Mouse (Mus musculus): Measurements from ENCODE around the gene Pitpnc1.
A peak's percentile ranks its signal among the peaks of the same experiment; 100 is the strongest.

Pitpnc1 gene

DNA sequence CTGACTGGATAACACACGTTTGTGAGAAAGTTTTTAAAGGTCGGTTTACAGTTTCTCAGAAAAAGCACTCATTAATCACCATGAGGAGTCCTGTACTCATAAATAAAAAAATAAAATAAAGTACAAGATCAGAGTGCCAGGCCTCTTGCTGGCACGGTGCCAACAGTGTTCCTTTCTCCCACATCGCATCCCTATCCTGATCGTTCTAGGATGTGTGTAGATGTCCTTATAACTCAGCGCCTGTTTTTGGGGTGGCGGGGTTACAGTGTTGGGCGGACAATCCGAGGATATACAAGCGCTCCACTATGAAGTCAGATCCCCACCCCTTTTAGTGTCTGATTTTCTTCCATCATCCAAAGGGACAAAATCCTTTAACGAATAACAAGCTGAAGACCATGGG lies 94.7 kb downstream of the Pitpnc1 start:
- DNase-seq (ENCODE audit: low read depth, low spot score), result peak; percentile 15

DNA sequence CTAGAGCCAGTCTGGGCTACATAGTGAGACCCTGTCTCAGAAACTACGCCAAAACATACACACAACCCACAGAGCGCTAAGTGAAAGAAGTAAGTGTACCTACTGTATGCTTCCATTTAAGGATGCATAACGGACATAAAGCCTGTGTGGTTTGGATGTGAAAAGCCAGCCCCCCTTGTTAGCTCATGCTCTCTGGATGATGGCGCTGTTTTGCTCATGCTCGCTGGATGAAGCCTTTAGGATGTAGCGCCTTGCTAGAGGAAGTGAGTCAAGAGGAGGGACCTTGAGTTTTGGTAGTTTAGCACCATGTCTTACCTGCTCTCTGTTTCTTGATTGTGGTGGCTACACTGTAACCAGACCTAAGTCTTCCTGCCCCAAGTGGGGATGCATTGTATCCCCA lies 96.9 kb downstream of the Pitpnc1 start:
- DNase-seq (ENCODE audit: low read depth, low spot score), result no peak

DNA sequence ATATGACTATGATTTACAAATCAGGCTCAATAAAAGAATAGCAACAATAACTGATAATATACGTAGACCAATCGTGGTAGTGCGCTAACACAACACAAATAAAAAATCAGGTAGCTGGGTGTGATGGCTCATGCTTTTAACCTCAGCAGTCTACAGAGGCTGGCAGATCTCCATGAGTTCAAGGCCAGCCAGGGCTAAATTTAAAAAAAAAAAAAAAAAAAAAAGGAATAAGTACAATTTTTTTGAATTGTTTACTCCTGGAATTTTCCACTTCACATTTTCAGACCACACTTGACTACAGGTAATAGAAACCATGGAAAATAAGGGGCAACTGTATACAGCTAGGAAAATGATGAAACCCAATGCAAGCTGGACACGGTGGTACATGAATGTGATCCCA lies 97.3 kb downstream of the Pitpnc1 start:
- no peak for DNase-seq (ENCODE audit: low read depth, low spot score)

DNA sequence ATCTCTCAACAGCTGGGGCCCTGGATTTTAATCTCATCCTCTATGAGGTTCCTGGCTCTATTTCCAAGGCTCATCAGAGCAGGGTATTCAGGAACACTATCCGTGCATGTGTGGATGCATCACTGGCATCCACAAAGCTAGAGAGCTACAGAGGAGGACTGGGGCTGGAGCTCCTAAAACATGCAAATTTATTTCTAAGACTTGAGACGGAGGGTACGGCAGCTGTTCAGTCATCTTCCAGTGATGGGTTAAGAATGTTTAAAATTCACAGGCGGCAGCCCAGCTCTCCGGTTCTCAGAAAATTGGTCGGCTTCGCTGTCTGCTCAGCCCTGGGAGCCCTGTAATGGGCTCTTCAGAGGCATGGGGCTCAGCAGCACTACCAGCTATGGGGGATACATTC lies 97.8 kb downstream of the Pitpnc1 start:
- no peak for DNase-seq (ENCODE audit: low read depth, low spot score)

DNA sequence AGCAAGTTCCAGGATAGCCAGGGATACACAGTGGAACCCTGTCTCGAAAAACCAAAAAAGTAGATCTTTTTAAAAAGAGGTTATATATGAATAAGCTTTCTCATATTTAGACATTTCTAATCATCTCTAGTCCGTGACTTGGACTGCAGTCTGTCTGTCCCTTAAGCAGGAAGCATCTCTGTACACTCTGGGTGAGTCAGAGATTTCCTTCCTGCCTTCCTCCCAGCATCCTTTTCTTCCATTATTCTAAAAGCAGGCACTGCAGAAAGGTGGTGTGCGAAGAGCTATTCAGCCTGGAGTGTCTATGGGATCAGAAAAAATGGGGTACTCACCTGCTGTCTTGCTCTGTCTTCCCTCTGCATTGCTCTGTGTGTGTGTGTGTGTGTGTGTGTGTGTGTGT lies 100.0 kb downstream of the Pitpnc1 start:
- DNase-seq (ENCODE audit: low read depth, low spot score), result no peak

DNA sequence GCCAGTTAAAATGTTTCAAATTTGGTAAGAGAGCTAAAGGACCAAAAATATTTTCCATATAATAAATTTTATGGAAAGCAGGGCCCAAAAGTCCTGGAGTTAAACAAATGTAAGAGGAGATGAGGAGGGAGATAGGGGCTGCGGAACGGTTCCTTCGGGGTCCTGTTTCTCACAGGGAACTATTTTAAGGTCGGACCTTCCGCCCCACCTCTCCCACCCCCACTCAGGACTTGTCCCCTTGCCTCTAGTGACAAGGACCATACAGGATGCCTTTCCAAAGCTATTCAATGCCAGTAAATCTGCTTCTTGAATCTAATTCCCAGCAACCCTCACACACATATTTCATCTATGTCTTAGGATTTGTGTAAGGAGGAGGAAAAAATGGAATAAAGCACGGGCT lies 100.8 kb downstream of the Pitpnc1 start:
- no peak for DNase-seq (ENCODE audit: low read depth, low spot score)

DNA sequence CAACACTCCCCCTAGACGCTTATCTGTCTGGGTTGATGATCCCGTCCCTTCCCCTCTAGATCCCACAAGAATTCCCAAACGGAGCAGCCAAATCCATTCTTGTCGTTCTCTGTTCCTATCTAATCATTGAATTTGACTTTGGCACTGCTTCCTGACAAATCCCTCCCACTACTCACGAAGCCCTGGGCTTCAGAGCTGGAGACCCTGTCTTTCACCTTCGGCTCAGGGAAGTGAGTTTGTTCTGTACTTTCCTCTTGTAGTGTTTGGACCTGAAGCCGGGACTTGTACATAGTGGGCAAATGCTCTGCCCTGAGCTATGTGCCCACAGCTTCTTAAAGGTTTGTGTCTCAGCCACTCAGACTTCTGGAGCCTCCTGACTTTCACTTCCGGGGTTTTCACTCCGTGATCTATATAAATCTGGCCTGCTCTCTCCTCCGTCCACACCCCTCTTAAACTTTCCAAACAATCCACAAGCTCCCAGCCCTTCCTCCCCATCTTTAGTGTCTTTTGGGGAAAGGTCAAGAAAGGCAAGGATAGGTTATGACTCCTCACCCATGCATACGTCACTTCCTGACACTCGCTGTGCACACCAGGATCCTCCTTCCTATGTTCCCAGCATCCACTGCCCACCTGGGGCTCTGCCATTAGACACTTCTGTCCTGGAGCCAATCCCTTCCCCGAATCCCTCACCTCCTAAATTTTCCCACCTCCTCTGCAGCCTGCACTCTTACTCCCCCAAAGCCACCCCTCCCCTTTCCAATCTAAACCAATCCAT lies 104.4 kb downstream of the Pitpnc1 start:
- no peak for DNase-seq (ENCODE audit: low read depth, low spot score)

DNA sequence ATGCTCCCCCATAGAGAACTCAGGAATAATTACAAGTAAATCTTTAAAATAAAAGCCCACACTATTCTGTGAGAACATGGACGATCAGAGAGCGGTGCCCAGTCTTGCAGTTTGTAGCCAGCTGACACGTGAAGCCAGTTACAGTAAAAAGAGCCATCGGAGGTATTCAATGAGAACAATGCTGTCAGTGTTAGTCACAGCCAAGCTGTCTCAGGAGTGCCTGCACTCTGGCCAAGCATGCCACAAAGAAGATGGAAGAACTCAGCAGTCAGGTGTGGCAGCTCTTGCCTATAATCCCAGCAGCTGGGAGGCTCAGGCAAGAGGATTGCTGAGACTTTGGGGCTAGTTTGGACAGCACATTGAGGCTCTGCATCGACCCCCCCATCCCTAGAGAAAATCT lies 111.8 kb downstream of the Pitpnc1 start:
- DNase-seq (ENCODE audit: low read depth, low spot score), result no peak

DNA sequence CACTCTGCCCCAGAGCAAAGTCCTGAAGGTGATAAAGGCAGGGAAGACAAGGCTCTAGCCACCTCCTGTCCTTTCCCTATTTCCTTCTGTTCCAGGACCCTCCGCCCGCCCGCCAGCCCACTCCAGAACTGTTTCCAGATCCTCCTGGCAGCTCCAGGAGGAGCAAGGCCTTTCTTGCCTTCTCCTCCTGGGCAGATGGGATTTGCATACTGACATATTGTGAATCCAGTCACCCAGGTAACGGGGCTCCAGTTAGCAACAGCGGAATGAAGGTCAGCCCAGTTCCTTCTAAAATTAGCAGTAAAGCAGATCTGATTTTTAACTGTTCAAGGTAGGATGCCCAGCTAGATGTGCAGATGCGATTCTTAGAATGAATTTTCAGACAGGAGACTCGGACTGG lies 114.3 kb downstream of the Pitpnc1 start:
- DNase-seq (ENCODE audit: low read depth, low spot score), result no peak

DNA sequence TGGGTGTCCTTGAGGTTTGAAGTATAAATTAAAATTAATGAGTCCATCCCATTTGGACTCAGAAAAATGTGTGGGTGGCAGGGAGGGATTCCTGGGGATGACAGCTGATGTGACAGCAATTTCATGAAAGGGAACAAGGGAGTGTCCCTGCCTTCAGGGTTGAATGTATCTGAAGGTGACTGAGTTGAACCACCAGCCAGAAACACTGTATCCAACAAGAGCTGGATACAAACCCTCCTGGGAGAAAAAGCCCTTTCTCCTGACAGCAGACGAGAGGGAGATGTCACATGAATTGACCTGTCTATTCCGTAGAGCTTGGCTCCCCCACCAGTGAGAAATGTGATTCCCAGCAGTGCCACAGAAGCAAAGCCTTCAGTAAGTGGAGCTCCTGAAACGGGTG lies 115.0 kb downstream of the Pitpnc1 start:
- DNase-seq (ENCODE audit: low read depth, low spot score), result no peak

DNA sequence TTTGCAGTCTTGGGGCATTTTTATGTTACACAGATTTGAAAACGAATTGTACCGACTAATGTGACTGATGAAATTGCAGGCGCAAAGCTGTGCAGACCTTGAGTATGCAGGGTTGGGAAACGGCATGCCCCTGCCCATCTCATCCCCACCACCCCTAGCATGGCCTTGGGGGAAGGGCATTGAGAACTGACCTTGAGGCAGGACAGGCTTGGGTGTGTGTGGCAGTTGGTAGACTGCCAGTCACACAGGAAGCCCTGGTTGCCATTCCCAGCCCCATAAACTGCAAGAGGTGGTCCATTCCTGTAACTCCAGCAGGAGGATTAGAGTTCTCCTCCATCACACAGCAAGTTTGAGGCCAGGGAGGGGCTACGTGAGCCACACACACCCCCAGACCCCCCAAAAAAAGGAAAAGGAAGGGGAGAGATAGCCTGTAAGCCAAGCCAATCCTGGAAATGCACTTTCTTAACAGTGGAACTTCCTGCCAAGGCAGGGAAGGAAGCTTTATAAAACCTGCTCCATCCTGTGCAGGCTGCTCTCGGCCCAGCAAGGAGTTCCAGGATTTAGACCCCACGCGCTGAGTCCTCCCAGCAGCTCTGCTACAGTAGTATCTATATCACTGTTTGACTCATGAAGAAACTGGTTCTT lies 115.9 kb downstream of the Pitpnc1 start:
- no peak for DNase-seq (ENCODE audit: low read depth, low spot score)

DNA sequence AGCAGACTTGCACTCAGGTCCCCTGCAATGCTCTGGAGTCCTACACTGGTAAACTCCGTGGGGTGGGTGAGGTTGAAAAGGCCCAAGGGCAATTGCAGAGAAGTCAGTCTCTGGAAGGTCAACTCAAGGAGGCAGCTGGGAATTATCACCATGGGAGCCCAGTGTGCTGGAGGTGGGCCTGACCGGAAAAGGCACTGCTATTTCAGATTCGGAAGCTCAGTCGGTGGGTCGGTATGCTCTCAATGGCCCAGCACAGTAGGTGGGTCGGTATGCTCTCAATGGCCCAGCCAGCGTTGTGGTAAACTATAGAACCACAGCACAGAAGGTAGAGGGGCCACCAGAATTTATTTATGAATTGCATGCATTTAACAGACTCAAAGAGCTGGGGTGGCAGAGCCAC lies 117.9 kb downstream of the Pitpnc1 start:
- DNase-seq (ENCODE audit: low read depth, low spot score), result no peak

DNA sequence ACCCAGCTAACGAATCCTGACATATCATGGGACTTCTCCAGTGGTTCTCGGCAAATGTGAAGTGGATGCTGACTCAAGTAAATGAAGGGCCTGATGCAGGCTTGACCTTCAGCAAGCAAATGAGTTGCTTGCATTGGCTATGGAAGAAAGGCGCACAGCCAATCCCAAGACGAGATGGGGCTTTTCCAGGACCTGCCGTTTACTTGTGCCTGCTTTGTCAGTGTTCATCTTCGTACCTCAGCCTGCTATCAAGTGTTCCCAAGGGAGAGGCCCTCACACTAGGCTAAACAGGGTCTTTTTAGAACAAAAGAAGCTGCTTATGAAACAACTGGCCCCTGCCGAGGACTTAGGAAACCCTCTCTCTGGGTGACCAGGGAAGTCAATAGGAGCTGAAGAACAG lies 120.7 kb downstream of the Pitpnc1 start:
- no peak for DNase-seq (ENCODE audit: low read depth, low spot score)

DNA sequence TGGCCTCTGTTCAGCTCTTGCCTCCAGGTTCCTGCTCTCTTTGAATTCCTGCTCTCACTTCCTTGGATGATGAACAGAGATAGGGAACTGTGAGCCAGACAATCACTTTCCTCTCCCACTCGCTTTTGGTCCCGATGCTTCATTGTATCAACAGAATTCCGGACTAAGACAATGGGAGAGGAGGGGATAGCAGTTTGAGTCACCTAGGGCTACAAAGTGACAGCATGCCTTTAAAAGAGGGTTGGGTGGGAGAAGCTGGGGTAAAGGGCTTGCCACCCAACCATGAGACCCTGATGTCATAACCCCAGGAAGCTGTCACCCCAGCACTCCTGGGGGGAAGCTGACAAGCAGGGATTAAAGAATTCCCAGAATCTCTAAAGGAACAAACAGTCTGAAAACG lies 127.5 kb downstream of the Pitpnc1 start:
- no peak for DNase-seq (ENCODE audit: low read depth, low spot score)

DNA sequence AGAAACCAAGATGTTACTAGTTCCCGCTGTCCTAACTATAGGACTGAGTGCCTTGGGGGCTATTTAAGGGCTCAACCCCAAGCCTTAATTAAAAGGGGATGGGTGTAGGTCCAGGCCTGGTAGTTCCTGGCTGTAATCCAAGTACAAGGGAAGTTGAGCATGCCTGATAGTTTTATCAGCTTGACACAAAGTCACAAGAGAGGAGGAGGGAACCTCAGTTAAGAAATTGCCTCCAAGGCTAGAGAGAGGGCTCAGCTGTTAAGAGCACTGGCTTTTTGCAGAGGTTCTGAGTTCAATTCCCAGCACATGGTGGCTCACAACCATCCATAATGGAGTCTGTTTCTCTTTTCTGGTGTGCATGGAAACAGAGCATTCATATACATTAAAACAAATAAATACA lies 128.1 kb downstream of the Pitpnc1 start:
- no peak for DNase-seq (ENCODE audit: low read depth, low spot score)

DNA sequence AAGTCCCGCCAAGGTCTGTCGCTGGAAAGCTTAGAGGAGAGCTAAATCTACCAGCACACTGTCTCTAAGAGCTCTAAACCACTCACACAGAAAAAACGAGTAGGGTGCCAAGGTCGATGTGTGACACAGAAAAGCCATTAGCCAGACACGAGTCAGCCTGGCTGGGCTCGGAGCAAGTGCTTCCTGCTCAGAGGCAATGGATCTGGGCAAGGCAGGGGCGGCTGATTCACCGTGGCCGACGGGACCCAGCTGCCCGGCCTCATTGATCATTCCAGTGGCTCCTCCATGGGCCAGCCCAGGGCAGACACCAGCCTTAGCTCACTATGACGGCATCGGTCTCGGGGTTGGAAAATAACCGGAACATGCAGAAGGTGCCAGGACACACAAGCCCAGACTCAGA lies 129.2 kb downstream of the Pitpnc1 start:
- DNase-seq (ENCODE audit: low read depth, low spot score), result peak; percentile 55

DNA sequence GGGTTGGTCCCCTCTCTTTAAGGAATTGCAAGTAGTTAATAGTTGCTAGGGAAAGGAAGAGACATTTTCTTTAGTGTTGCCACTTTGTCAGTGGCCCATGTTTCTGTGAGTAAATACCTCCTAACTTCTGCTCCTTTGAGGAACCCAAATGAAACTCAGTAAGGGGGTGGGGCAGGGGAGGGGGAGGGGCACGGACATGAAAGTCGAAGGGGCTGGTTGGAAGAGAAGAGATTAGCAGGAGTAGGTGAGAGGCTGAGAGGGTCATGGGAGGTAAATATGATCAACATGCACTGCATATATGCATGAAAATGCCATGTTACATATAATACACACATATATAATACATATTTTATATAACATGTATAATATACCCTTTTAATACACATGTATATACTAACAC lies 129.7 kb downstream of the Pitpnc1 start:
- DNase-seq (ENCODE audit: low read depth, low spot score), result no peak

DNA sequence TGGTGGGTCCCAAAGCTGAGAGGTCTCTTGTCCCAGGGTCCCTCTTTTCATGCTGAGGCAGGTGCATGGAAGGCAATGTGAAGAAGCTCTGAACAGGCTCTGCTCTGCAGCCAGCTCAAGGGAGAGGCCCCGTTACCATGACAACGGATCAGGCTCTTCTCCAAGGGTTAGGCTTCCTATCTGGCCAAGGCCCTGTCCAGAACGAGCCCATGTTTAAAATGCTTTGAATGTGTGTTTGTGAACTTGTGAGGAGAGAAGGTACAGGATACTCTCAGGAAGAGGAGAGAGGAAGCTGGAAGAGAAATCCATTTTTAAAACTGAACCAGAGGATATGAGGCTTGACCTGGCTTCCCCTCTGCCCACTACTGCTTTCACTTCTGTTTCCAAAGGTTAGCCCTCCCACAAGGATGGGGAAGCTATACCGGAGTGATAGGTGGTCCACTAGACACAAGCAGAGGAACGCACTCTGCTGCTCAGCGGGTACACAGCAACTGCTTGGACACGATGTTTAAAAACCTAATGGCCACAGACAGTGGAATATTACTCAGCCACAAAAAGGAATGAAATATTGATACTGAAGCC lies 131.2 kb downstream of the Pitpnc1 start:
- no peak for DNase-seq (ENCODE audit: low read depth, low spot score)

DNA sequence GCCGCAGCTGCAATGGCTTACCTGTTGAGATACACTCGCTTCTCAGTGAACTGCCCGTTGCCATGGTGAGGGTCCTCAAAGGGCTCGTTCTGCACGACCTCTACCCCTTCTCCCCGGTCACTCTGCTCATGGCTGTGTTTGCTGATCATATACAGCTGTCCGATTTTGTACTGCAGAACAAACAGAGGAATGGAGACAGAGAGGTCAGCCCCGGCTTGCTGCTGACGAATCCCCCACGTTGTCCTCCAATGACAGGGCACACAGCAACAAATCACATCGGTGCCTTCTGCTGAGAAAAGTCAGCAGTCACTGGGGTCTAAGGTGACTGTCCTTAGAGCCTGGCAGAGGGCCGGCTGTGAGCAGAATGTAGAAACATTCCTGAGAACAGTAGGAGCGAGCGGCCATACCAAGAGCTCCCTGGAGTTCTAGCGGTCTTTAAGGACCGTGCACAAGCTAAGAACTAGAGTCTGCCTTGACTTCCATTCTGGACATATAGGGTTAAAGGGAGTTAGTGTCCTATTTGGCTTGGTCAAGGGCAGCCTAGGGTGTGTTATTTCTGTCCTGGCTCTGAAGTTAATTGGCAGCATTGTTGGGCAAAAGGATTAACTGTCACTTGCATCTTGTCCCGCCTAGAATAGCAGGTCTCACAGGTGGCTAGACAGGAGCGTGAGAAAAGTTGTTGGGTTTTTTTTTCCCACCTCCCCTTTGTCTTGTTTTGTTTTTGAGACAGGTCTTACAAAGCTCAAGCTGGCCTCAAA lies 132.9 kb downstream of the Pitpnc1 start:
- DNase-seq (ENCODE audit: low read depth, low spot score), result no peak

DNA sequence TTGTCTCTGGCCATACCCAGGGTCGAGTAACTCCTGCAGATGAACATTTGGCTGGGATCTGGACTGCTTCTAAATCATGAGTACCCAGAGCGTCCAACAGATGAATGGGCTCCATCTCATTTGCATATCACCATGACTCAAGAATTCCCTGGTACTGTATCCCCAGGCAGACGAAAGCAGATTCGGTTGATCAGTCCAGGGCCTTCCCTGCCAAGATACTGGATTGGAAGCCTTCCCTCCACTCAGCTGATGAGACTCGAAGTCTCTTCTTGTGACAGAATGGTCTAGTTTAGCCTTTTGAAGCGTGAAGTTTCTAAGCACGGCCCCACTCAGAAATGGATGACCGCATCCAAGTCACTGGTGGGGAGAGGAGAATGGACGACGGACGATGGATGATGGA lies 134.7 kb downstream of the Pitpnc1 start:
- DNase-seq (ENCODE audit: low read depth, low spot score), result no peak

DNA sequence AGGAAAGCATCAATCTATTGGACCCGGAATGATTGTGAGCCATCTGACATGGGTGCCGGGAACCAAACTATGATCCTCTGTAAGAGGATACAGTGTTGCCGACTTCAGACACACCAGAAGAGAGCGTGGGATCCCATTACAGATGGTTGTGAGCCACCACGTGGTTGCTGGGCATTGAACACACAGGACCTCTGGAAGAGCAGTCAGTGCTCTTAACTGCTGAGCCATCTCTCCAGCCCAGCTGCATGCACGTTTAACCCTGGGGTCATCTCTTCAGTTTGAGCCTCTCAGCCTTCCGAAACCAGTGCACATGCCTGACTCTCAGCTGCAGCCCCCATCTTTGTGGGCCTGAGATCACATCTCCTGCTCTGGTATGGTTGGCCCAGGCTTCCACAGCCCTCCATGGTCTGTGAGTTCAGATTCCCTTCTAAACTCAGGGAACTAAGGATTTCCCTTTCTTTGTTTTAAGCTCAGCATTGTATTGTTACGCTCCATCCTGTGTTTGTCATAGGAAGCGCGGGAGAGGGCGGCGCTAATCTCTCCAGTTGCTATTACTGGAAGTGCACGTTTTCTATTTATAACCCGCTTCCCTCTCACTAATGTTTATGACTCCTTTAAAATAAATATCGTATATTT lies 135.5 kb downstream of the Pitpnc1 start:
- no peak for DNase-seq (ENCODE audit: low read depth, low spot score)

DNA sequence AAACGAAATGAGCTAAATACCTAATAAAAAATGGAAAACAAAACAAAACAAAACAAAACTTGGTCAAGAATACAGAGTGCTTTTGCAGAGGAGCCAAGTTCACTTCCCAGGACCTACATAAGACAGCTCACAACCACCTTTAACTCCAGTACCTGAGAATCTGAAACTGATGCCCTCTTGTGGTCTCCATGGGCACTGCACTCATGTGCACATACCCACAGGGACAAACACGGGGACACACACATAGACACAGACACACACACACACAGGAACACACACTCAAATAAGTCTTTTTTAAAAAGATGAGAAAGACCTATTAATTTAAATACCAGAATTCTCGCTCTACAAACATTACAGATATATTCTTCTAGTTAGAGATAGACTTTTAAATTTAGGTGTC lies 137.6 kb downstream of the Pitpnc1 start:
- peak; percentile 17 for DNase-seq (ENCODE audit: low read depth, low spot score)

Data from 3T3-L1 (cell line).